Mouse (Mus musculus) gastrocnemius, postnatal 14 days (tissue): Measurements from ENCODE around the gene Sf1. TPM values are rescaled to one million over a fixed set of nuclear protein-coding genes. Genes with fewer than 3 reads are reported as not detected.

Experiments
- DNase-seq: peaks from one replicate; pipeline ENCODE4 v3.0.0; 2021; ENCODE audit warnings: mixed read lengths
- intact Hi-C: fragments of 180-260 bp; cut with DNase I; formaldehyde crosslinking; loops from one replicate; pipeline ENCODE4 v1.15.1; 2025; ENCODE audit warnings: low total_unique reads
- total RNA-seq, 2 experiments: library from RNA; stranded (reverse); gene quantifications; 2 replicates each; pipeline ENCODE4 v1.2.3; 2021

Gene Sf1
- total RNA-seq, 2 experiments from 2014 or later, result 75.1 to 80.9 TPM

- no peak for DNase-seq
- intact Hi-C loops, result no loop called here
Observed at GRCm38 (mm10) chr19:6412798-6413197, 49.3 kb downstream of the Sf1 start.

- no peak for DNase-seq
- intact Hi-C loops, result loop anchor here (5.0 kb wide), 1 partner anchor 37 kb away; no protein-coding TSS in a partner anchor
Observed at GRCm38 (mm10) chr19:6415454-6415853, 52.0 kb downstream of the Sf1 start.

GRCm38 (mm10) chr19:6416124-6416770, 52.8 kb downstream of the Sf1 start:
- intact Hi-C loops, result loop anchor here (5.0 kb wide), 1 partner anchor 36 kb away; no protein-coding TSS in a partner anchor

DNA sequence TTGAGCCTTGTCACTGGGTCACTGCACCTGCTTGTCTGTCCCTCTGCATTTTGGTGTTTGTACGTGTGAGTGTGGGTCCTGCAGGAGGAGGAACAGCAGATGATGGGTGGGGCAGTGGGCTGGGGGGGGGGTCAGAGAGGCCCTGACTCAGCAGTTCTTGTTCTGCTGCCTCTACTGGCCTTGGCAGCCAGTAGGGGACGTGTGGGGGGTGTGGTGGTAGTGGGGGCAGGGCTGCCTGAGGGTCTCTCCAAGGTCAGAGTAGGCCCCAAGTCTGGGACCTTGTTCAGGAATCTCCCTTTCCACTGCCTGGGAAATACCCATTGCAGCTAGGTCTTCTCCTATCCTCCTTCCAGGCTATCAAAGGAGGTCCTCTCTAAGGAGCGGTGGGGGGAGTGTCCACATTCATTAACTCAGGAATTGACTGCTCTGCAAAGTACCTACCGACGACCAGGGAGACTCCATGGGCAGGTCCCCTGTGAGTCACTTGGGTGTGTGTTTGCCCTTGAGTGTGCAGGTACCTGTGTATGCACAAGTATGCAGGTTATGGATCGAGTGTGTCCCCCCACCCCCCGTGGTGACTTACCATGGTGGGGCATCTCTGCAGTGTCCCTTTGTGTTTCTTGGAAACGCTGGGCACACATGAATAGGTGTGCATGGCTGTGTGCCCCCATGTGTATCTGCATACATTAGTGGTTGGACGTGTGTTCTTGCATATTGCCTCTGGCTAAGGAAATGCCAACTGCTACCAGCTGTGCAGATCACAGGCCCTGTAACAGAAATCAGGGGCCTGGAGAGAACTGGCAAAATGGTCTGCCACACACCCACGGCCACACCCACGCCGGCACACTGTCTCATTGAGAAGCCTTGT, 53.6 kb downstream of the Sf1 start:
- intact Hi-C loops, result loop anchor here (5.0 kb wide), 1 partner anchor 35 kb away; no protein-coding TSS in a partner anchor
- no peak for DNase-seq

More at GRCm38 (mm10) chr19:6416124-6416770, 52.8 kb downstream of the Sf1 start:
- DNase-seq, result no peak

- intact Hi-C loops, result loop anchor here (5.0 kb wide), 1 partner anchor 34 kb away; no protein-coding TSS in a partner anchor
- peak; percentile 84 for DNase-seq
Observed at GRCm38 (mm10) chr19:6418233-6418879, 54.9 kb downstream of the Sf1 start, which contains the start of gene Nrxn2. Nrxn2 (plus strand) TSS chr19:6418731.

GRCm38 (mm10) chr19:6418984-6419692, 55.6 kb downstream of the Sf1 start:
- intact Hi-C loops, result loop anchor here (5.0 kb wide), 1 partner anchor 33 kb away; no protein-coding TSS in a partner anchor
- no peak for DNase-seq

DNA sequence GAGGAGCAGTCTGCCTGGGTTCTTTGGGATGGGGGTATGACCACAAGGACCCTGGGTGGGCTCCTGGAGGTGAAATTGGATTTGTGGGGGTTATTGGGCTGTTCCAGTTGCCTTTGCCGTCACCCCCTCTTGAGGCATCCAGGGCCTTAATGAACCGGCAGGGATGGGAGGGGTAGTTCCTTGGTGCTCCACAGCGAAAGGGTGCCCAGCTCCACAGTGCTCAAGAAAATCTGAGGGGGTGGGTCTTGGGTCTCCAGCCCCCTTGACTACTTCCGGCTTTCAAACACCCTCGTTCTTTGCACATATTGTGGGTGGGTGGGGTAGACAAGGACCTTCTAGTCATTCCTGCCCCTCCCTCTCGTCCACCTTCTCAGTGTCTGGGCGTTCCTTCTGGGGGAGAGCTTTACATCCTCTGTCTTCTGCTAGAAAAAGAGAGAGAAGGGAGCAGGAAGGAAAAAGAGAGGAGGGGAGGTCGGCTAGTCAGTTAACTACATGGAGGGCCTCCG, 56.4 kb downstream of the Sf1 start:
- intact Hi-C loops, result loop anchor here (5.0 kb wide), 1 partner anchor 32 kb away; no protein-coding TSS in a partner anchor
- DNase-seq, result no peak

DNA sequence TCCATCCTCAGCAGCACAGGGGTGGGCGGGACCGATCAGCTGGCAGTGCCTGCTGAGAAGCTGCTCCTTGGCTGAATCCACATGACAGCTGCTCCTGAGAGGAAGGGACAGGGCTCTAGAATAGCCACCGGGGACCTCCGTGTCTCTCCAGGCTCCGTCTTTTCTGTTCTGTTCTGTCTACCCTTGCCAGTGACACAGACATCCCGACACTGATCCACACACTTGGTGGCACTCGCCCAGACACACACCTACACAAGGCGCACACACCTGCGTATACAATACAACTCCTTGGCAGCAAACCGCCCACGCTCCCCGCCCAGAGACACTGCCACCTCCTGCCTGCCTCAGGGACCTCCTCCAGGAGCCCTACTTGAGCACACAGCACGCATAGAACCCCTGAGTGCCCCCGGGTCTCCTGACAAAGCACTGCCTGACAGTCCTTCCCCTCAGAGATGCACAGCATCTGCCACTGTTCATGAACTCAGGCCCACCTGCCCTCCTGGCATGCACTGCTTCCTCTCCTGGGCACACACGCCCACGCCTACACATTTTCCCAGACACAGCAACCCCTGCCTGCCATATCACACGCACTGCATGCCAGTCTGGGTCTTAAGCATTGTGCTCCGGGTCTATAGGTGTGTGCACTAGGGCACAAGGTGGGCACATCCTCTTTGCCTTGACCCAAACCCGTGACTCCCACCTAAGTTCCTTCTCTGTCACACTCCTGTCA, 57.2 kb downstream of the Sf1 start:
- intact Hi-C loops, result no loop called here
- no peak for DNase-seq

- intact Hi-C loops, result no loop called here
- DNase-seq, result no peak
Observed at GRCm38 (mm10) chr19:6421211-6421590, 57.7 kb downstream of the Sf1 start.

DNA sequence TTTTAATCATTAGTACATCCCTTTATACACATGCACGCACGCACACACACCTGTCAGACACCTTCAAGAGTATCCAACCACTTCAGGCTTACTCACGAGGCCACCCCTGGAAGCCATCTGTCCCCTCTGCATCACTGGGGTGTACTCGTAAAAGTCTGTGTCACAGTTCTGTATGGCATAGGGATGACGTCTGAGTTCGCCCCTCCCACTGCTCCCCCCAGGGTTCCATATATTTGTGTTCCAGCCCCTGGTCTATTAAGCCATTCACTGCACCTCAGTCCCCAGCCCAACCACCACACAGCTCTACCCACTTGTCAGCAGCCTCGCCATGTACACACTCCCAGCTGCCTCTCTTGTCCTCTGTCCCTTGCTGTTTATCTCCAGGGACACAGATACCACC, 58.5 kb downstream of the Sf1 start:
- no peak for DNase-seq
- intact Hi-C loops, result no loop called here

GRCm38 (mm10) chr19:6423241-6423640, 59.8 kb downstream of the Sf1 start:
- DNase-seq, result no peak

GRCm38 (mm10) chr19:6424137-6424881, 60.8 kb downstream of the Sf1 start:
- no peak for DNase-seq
- intact Hi-C loops, result no loop called here

More at GRCm38 (mm10) chr19:6423241-6423640, 59.8 kb downstream of the Sf1 start:
- intact Hi-C loops, result no loop called here

DNA sequence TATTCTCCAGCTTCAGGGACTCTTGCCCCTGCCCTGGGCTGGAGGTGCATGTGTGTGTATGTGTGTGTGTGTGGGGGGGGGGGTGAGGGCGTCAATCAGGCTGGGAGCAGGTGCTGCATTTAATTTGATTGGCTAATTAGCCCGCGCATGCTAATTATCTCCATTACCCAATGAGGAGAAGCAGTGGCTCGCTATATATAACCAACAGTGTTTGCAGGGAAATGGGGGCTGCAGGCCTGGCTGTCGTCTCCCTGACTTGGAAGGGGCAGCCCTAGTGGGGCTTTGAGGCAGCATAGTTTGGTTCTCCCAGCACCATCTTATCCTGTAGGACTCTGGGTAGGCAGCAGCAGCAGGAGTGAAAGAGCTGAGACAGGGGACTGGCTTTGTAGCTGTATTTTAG, 62.1 kb downstream of the Sf1 start:
- intact Hi-C loops, result no loop called here
- DNase-seq, result no peak

DNA sequence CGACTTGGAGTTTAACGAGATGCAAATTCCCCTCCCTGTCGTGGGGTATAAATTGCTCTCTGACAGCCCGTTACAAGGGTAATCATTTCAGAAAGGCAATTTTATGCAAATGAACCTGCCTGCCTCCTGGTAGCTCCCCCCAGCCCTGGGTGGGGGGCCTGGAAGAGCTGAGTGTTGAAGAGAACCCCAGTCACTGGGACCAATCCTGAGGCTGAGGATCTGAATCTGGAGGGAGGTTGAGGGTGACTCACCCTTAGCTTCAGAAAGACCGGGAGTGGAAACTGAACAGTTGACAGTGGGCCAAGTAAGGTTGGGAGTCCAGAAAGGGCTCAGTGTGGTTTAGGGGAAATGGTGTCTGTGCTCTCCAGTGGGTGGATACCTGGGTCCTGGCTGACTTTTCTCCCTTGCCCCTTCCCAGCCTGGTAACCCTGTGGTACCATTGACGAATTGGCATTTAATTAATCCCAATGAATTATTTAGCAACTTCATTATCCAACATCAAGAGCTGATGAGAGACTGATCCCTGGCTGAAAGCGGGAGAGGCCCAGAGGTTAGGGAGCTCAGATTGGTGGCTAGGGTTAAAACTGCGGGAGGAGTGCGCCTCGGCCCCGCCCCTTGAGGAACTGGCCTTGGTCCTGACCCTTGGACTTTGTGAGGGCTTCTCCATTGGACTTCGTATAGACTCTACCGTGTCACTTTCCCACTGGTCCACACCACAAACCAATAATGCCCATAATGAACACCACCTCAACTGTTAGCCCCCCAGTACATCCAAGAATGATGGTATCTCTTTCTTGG, 63.4 kb downstream of the Sf1 start:
- intact Hi-C loops, result no loop called here
- no peak for DNase-seq
